Mouse (Mus musculus): ENCODE results near the gene Itpr1.

GRCm38 (mm10) chr6:108413006-108413405 is 200.1 kb downstream of the Itpr1 start:
- TF ChIP-seq CTCF (IDR thresholded peaks at IDR 0.05; ENCODE audit: low read depth, low read length) (no peak), POLR2A (IDR thresholded peaks at IDR 0.05; ENCODE audit: extremely low read depth, insufficient read depth, low read length) (no peak)
